Mouse (Mus musculus) thymus, adult 2 months (tissue): Measurements from ENCODE around the gene Ccdc187.

Experiments
- CTCF ChIP-seq: fragments of 200-500 bp; IDR thresholded peaks from 2 replicates; pipeline ENCODE4 v1.5.1; 2012; ENCODE audit warnings: mild to moderate bottlenecking, control low read depth, low read length, moderate library complexity, borderline replicate concordance; ENCODE audit not compliant: control insufficient read depth, poor library complexity, insufficient read depth; ENCODE audit errors: extremely low read depth
- POLR2A ChIP-seq: fragments of 200-500 bp; IDR thresholded peaks from 2 replicates; pipeline ENCODE4 v1.6.1; 2012; ENCODE audit warnings: mild to moderate bottlenecking, low read length, control low read depth, moderate library complexity; ENCODE audit not compliant: control insufficient read depth, poor library complexity, insufficient read depth; ENCODE audit errors: extremely low read depth

GRCm38 (mm10) chr2:26342044-26342443, 47.7 kb upstream of the Ccdc187 start:
- TF ChIP-seq CTCF (no peak), POLR2A (no peak)
